Mouse (Mus musculus) cerebellum, adult 9-11 months (tissue): ENCODE measurements at regions not wholly inside any gene's neighbourhood (a gene's known extent, or its start where the extent isn't known, plus 50 kb on each side); places are given as distances from the start of the nearest gene placed in this dataset.

Experiments
- DNase-seq: peaks from one replicate; pipeline ENCODE4 v3.0.0; 2022

GRCm38 (mm10) chr15:94049638-94050273 is 415.5 kb downstream of the Adamts20 start:
- DNase-seq = no peak

DNA sequence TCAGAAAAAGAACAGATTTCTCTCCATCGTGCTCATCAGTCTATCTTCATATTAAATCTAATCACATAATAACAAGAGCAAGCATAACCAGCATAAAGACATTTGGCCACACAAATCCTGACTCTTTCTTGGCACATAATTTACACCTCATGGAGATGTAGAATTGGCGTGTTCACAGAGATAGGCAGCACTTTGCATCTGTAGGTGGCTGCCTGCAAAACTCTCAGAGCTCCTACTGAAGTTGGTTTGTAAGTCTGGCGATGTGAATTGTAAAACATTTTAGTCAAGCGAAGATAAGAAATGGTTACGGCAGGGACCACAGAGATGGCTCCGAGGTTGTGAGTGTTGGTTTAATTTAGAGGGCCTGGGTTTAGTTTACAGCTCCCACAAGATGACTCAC is 419.0 kb downstream of the Adamts20 start:
- no peak for DNase-seq

GRCm38 (mm10) chr15:94045131-94045756 is 420.0 kb downstream of the Adamts20 start:
- DNase-seq = no peak

- no peak for DNase-seq
Measured at GRCm38 (mm10) chr15:94032957-94033356, 432.3 kb downstream of the Adamts20 start.

DNA sequence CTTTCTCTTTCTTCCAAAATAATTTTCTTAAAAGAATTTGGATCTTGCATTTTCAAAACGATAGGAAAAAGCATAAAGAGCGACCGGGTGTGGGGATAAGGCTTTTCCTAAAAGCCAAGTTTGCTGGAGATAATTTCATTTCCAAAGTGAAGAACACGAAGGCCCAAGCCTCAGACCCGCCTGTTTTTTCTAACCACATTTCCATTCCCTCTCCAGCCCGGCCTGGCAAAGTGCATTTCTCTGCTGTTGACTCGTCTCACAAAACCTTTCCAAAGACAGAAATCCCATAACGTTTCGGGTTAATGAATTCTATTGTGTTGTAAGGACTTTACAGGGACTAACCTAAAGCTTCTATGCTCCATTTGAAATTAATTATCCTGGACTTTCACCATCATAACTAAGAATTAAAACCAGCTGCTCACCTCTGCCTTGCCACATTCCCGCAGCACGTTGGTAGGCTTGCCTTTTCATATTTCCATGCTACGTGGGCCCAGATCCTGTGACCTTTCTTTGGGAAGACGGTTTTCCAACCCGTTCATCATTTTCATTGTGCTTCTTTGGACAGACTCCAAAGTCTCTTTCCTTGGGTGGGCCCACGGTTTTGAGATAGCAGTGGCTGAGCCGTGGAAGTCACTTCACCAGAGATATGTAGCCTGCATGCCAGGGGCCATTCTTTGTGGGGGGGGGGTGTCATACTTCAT is 430.5 kb upstream of the Prickle1 start:
- DNase-seq = no peak

DNA sequence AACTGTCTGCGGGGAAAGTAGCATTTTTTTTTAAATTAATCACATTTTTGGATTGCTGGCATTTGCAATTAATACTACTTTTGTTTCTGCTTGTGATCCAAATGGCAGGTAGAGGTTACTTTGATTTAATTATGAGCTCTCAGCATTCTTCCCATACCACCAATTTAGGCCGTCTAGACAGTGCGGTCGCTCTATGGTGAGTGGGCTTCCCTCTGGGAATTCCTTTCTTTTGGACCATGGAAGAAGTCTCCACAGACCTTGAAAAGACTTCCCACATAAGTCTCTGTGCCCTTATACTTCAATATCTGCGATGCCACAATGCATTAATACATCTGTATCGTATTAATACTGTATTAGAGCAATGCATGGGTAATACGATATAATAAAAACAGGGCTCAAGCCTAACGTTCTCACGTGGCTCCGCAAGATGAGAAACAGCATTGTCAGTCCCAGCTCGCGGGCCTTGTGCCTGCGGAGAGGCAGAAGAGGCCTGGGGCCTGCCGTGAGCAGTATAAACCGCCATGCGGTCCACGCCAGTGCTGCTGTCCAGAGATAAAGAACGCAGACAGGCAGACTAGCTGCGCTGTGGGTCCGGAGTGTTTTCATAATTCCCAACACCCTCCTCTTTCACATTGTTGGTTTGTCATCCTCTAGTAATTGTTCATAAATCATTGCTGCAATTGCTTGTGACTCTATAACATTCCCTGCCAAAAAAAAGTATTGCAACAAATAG is 429.7 kb upstream of the Prickle1 start:
- no peak for DNase-seq

DNA sequence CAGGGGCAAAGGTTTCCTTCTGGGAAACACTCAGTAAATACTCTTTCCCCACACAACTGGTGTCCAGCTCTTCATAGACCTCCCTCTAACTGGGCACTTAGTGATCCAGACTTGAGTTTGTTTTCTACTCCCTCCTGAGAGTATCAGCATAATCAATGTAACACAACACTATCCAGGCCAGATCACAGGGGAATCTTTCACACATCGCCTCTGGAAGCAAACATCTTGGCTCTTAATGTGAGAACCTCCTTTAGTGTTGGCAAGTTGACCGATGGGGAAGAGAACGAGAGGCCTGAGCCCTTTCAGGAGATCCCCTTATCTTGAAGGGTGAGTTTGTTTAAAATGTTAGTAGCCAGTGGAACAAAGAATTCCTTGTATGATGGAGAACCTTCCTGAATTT is 429.1 kb upstream of the Prickle1 start:
- DNase-seq = no peak

- no peak for DNase-seq
Measured at GRCm38 (mm10) chr15:94024126-94024730, 428.5 kb upstream of the Prickle1 start.

DNA sequence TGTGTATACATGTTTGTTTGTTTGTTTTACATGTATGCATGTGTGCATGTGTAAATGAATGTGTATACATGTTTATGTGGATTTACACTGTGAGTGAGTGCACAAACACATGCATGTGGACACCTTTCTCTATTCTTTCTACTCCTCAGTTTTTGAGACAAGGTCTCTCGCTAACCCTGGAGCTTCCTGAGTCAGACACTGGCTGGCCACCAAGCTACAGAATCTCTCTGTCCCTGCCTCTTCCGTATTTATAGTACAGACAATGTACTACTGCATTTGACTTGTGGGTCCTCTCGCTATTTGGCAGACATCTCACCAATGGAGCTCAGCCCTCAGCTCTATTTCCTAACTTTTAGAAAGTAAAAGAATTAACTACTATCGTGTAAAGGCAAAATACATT is 427.8 kb upstream of the Prickle1 start:
- DNase-seq = no peak

DNA sequence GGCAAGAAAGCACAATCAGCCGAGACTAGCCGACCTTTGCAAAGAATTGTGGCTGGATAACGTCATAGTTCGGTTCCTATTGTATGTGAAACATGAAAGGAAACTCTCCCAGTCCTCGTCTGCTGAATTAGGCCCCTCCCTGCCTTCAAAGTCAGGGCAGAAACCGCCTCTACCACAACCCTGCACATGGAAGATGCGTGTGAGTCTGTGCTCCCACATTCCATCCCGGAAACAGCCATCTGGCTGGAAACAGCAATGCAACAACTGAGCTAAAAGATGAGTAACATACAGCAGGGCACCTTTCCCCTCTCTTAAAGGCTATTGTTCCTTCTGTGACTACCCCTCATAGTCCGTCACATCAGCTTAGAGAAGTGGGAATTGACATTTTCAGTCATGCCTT is 422.1 kb upstream of the Prickle1 start:
- no peak for DNase-seq

DNA sequence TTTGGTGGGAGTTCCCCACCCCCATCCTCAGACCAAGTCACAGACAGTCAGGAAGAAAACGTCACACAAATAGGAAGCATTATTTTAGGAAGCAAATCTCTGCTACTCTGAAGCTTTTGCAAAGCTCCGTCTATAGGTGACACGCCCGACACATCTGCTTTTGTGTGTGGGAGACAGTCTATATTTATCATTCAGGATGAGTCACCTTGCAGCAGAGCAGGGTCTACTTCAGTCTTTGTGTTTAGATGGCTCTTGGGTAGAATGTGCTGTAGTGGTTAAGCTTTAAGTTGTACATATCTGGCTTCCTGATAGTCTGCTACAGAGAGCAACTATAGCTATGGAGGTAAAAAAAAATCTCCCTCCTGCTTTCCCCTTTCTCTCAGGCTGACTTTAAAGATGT is 415.8 kb upstream of the Prickle1 start:
- no peak for DNase-seq

- DNase-seq = no peak
Measured at GRCm38 (mm10) chr15:94006082-94006481, 410.4 kb upstream of the Prickle1 start.

GRCm38 (mm10) chr15:94004911-94005310 is 409.2 kb upstream of the Prickle1 start:
- no peak for DNase-seq

DNA sequence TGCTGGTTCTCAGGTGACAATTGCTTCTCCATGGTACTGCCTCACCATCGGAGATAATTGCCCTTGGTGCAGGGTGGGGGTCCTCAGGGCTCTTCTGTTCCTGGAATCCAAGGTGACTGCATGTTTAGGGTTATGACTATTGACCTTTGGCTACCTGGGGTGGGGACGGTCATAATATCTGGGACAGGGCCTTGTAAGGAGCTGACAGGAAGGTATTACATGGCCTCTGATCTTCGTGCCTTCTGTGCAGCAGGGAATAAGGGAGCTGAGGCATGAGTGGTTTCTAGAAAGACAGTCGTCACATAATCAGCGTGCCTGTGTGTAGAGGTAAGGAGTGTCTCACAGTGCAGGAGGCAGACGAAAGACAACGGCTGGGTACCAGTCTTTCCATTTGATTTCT is 407.5 kb upstream of the Prickle1 start:
- DNase-seq = no peak

- no peak for DNase-seq
Measured at GRCm38 (mm10) chr15:93994542-93994941, 398.9 kb upstream of the Prickle1 start.

DNA sequence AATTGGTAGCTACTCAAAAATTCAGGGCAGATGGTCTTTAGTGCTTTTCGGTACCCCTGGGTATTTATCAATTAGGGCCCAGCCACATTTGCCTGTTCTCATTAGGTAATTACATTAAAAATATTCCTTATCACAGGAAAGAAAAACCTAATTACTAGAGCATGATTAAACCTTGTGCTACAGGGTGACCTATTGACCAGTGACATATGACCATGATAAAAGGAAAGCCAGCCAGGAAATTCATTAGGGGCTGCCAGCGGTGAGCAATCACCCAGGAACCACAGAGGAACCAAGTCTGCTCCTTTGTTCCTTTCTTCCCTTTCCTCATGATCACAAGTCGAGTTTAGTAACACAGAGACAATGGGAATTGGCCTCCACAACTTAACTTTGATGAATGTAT is 394.4 kb upstream of the Prickle1 start:
- DNase-seq = no peak

- DNase-seq = no peak
Measured at GRCm38 (mm10) chr15:93988367-93988766, 392.7 kb upstream of the Prickle1 start.

DNA sequence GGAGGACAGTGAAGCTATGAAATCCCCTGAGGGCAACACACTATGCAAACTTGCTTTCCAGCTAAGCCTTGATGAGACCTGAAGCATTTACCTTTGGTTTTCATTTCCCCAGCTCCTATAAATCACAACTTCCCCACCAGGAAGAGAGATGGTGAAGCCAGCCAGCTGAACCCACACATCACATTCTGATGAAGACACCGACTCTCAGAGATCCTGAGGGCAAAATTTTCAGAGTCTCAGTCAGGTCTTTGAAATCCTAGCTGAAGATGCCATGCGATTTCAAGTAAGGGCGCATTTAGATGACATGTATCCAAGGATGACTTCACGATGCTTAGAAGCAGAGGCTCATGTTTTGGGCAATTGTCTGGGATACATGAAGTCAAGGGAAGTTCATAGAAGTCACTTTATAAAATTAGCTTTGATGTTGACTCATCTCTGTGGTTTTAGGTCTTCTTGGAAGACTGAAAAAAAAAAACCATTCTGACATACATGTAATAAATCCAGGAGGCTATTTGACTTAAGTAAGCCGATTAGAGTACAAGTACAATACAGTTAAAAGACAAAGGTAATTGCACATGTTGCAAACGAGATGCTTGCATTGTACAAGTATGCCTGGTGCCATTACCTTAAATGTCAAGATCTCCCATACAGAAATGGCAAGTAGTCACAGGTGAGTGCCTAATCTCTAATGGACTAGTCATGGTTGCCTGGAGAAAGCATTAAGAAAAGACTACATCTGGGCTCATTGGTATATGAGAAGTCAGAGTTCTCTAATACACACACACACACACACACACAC is 391.1 kb upstream of the Prickle1 start:
- no peak for DNase-seq

DNA sequence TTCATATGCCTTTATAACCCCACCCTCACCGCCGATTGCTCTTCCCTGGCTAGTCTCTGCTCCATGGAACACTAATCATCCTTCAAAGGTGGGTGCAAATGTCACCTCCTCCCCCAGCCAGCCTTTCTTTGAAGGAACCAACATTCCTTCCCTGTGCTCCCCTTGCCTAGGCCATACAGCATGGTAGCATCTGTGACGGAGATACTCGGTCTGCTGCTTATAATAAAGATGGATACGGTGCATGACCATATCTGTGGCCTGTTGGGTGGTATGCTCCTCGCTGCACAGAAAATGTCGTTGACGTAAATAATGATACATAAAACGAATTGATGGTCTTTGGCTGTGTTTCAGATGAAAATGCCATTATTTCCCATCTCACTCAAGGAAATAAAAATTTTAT is 386.4 kb upstream of the Prickle1 start:
- DNase-seq = no peak

DNA sequence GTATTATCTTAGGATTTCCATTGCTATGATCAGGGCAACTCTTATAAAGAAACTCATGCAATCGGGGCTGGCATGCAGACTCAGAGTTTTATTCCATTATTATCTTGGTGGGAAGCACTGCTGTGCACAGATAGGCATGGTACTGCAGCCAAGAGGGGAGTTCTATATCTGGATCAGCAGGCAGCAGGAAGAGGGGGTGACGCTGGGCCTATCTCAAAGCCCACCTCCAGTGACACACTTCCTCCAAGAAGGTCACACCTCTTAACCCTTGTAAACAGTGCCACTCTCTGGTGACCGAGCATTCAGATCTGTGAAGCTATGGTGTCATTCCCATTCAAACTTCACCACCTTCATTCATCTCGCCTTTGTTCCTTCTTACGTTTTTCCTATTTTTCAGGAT is 381.8 kb upstream of the Prickle1 start:
- no peak for DNase-seq

DNA sequence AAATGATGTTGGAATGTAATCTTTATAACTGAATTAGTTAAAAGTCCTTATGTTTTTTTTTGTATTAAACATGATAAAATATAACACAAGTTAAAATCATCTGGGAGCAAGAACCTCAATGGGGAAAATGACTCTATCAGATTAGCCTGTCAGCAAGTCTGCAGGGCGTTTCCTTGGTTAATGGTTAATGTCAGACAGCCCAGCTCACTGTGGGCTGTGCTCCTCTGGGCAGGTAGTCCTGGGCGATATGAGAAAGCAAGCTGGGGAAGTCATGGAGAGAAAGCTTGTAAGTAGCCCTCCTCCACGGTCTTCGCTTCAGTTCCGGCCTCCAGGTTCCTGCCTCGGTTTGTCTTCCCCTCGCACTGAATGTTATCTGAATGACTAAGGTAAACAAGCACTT is 379.0 kb upstream of the Prickle1 start:
- DNase-seq = no peak

DNA sequence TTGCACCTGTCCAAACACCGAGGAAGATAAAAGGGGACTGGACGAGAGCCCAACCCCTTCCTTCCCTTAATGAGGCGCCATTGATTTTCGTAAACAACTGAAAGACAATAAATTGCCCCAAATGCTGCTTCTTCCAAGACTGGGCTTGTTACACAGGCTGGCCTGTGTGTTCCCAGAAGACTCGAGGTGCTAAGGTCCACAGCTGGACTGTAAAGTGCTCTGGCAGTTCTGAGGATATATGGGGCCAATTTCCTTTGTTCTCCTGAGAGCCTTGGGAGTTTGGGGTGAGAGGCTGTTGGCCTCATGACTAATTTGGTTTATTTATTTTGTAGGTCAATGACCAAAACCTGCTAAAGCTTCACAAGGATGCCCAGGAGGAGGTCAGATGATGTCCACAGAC is 377.3 kb upstream of the Prickle1 start:
- DNase-seq = no peak
